Mouse (Mus musculus) spleen, adult 2 months (tissue): ENCODE measurements around the gene Foxa3.
A peak's percentile ranks its signal among the peaks of the same experiment; 100 is the strongest.

Experiments
- CTCF ChIP-seq: fragments of 200-500 bp; IDR thresholded peaks from 2 replicates; pipeline ENCODE4 v1.5.1; 2011; ENCODE audit warnings: mild to moderate bottlenecking, inconsistent platforms; ENCODE audit not compliant: insufficient read depth, insufficient read length, insufficient replicate concordance; ENCODE audit errors: extremely low read depth
- POLR2A ChIP-seq: fragments of 200-500 bp; IDR thresholded peaks from 2 replicates; pipeline ENCODE4 v1.6.1; 2011; ENCODE audit warnings: low read depth, low read length, inconsistent platforms

- TF ChIP-seq CTCF = peak; percentile 23; the same call in 1 of the 2 replicates
- TF ChIP-seq POLR2A = no peak
Measured at GRCm38 (mm10) chr7:19069500-19069899, 46.2 kb upstream of the Foxa3 start.
